Mouse (Mus musculus) neural tube, embryonic 11.5 days (tissue): Measurements from ENCODE around the gene Btf3. TPM values are rescaled to one million over a fixed set of nuclear protein-coding genes. Genes with fewer than 3 reads are reported as not detected.

Source experiments
- ATAC-seq: fragments of 200-750 bp; cut with Nextera tagmentation; 2 replicates; pipeline ENCODE4 v1.8.0; 2017; ENCODE audit warnings: moderate number of reproducible peaks, mild to moderate bottlenecking, moderate TSS enrichment, moderate library complexity; ENCODE audit not compliant: insufficient read depth, low FRiP score, low TSS enrichment
- DNase-seq: peaks from one replicate; pipeline ENCODE4 v3.0.0-alpha.2; 2015; ENCODE audit warnings: low spot score
- H3K27ac ChIP-seq: fragments of 300-500 bp; sonication (generic); 2 replicates; pipeline ENCODE4 v1.5.1; 2014; ENCODE audit warnings: low read depth, mild to moderate bottlenecking, low read length
- H3K27me3 ChIP-seq: fragments of 300-500 bp; sonication (generic); 2 replicates; pipeline ENCODE4 v1.6.1; 2014; ENCODE audit warnings: mild to moderate bottlenecking, low read length, mixed read lengths; ENCODE audit not compliant: control insufficient read depth, insufficient read depth
- H3K36me3 ChIP-seq: fragments of 300-500 bp; sonication (generic); 2 replicates; pipeline ENCODE4 v1.6.1; 2014; ENCODE audit warnings: mild to moderate bottlenecking, low read length, moderate library complexity, mixed read lengths; ENCODE audit not compliant: control insufficient read depth, insufficient read depth
- H3K4me1 ChIP-seq: fragments of 300-500 bp; sonication (generic); 2 replicates; pipeline ENCODE4 v1.6.1; 2014; ENCODE audit warnings: low read length, mixed read lengths; ENCODE audit not compliant: control insufficient read depth, insufficient read depth
- H3K4me2 ChIP-seq: fragments of 300-500 bp; sonication (generic); 2 replicates; pipeline ENCODE4 v1.6.1; 2014; ENCODE audit warnings: low read depth, mild to moderate bottlenecking, moderate library complexity
- H3K4me3 ChIP-seq: fragments of 300-500 bp; sonication (generic); 2 replicates; pipeline ENCODE4 v1.5.1; 2014; ENCODE audit warnings: low read depth, low read length
- H3K9ac ChIP-seq: fragments of 300-500 bp; sonication (generic); 2 replicates; pipeline ENCODE4 v1.6.1; 2014; ENCODE audit warnings: mild to moderate bottlenecking, low read length
- H3K9me3 ChIP-seq: fragments of 300-500 bp; sonication (generic); 2 replicates; pipeline ENCODE4 v1.6.1; 2016; ENCODE audit warnings: low read length; ENCODE audit not compliant: control insufficient read depth
- WGBS: fragments of 180-500 bp; shearing (Covaris S2); extraction: QIAGEN DNeasy Blood & Tissue Kit; methylation state at CpG from one replicate; pipeline ENCODE4 v1.1.7; 2014; 5-methylcytosine and 5-hydroxymethylcytosine counted together
- polyA plus RNA-seq: library from polyadenylated mRNA; unstranded; fragments of >200 nt; fragmentation: Nextera tagmentation; extraction: Ambion mirVana; gene quantifications from 2 replicates; pipeline ENCODE4 v1.2.1, GENCODE M21; 2014

The Btf3 gene
- polyA plus RNA-seq, 1 experiment from 2014 or later = 738 TPM

DNA sequence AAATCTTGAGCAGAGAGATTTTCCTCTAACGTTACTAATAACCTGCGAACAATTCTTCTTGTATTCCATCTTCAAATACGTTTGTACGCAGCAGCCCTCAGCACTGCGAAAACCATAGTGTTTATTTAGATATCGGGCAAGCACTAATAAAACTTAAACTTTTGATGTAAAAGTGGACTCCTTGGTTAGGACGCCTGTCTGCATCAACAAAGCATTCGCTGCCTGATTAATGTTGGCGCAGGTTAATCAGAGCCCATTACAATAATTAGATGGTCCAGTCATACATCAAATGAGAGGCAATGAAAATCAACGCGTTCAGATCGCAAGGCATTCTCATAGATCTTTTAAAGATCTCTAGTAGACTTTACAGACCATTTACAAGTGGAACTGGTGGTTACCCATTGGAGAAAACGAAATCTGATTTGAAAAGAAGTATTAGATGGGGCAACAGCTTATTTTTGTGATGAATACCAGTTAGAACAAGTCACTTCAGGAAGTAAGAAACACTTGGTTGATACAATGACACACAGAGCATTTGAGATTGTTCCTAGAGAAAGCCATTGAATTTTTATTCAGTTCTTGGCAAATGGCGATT lies 35.7 kb upstream of the Btf3 start:
- no peaks in the 10 kb centered on the region for H3K36me3 ChIP-seq
- no peak overlapping the region for H3K4me3 ChIP-seq
- H3K9me3 ChIP-seq = no peaks in the 10 kb centered on the region
- H3K4me1 ChIP-seq = peaks cover 10% of the 10 kb centered on the region
- ATAC-seq = no peak
- no peak overlapping the region for H3K9ac ChIP-seq
- H3K27me3 ChIP-seq = peaks cover 69% of the 10 kb centered on the region
- WGBS = 7% methylated on average over 14 of the region's 14 CpGs
- no peak overlapping the region for H3K27ac ChIP-seq
- peak; percentile 11 for DNase-seq
- no peak overlapping the region for H3K4me2 ChIP-seq

GRCm38 (mm10) chr13:98351527-98351926 lies 34.7 kb upstream of the Btf3 start:
- no peak for DNase-seq
- no peak overlapping the region for H3K9ac ChIP-seq
- peaks cover 63% of the 10 kb centered on the region for H3K27me3 ChIP-seq
- no peaks in the 10 kb centered on the region for H3K9me3 ChIP-seq
- 8% methylated on average over 8 of the region's 8 CpGs for WGBS
- no peak overlapping the region for H3K27ac ChIP-seq
- H3K4me1 ChIP-seq = peaks cover 10% of the 10 kb centered on the region
- no peak overlapping the region for H3K4me3 ChIP-seq
- no peak for ATAC-seq
- H3K4me2 ChIP-seq = no peak overlapping the region
- no peaks in the 10 kb centered on the region for H3K36me3 ChIP-seq

- H3K27me3 ChIP-seq = peaks cover 46% of the 10 kb centered on the region
- H3K9me3 ChIP-seq = no peaks in the 10 kb centered on the region
- WGBS = 90% methylated on average over 4 of the region's 4 CpGs
- no peak overlapping the region for H3K27ac ChIP-seq
- no peaks in the 10 kb centered on the region for H3K4me1 ChIP-seq
- no peak overlapping the region for H3K4me2 ChIP-seq
- DNase-seq (no peak), ATAC-seq (no peak)
- H3K4me3 ChIP-seq = no peak overlapping the region
- no peak overlapping the region for H3K9ac ChIP-seq
- no peaks in the 10 kb centered on the region for H3K36me3 ChIP-seq
These were observed 32.7 kb upstream of the Btf3 start for GRCm38 (mm10) chr13:98349491-98349890.

- no peak overlapping the region for H3K27ac ChIP-seq
- H3K9ac ChIP-seq = no peak overlapping the region
- no peak overlapping the region for H3K4me2 ChIP-seq
- DNase-seq (no peak), ATAC-seq (no peak)
- WGBS = 76% methylated on average over 5 of the region's 5 CpGs
- no peaks in the 10 kb centered on the region for H3K9me3 ChIP-seq
- H3K4me3 ChIP-seq = no peak overlapping the region
- no peaks in the 10 kb centered on the region for H3K4me1 ChIP-seq
- H3K27me3 ChIP-seq = no peaks in the 10 kb centered on the region
- H3K36me3 ChIP-seq = no peaks in the 10 kb centered on the region
These were observed 23.7 kb upstream of the Btf3 start for GRCm38 (mm10) chr13:98340506-98340905.

DNA sequence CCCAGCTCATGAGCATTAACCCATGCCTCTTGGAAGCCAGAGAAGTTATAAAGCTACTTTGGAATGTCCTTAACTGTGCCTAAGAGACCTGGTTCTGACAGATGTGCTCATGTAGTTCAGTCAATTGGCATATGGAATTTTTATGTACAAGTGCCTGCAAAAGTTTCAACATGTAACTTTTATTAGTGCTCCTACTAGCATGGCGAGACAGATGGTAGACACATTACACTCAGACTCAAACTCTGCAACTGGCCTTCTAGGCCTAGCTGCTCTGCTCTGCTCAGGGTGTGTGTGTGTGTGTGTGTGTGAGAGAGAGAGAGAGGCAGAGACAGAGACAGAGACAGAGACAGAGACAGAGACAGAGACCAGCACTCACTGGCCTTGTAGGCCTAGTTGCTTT lies 19.4 kb upstream of the Btf3 start:
- Histone ChIP-seq H3K4me1 (no peaks in the 10 kb centered on the region), H3K27ac (no peak overlapping the region), H3K27me3 (no peaks in the 10 kb centered on the region), H3K36me3 (no peaks in the 10 kb centered on the region), H3K4me2 (no peak overlapping the region), H3K9ac (no peak overlapping the region), H3K4me3 (no peak overlapping the region), H3K9me3 (no peaks in the 10 kb centered on the region)
- WGBS = 77% methylated on average over 1 of the region's 1 CpGs
- DNase-seq (no peak), ATAC-seq (no peak)

- no peaks in the 10 kb centered on the region for H3K4me1 ChIP-seq
- no peak overlapping the region for H3K9ac ChIP-seq
- no peaks in the 10 kb centered on the region for H3K36me3 ChIP-seq
- ATAC-seq = no peak
- H3K4me2 ChIP-seq = no peak overlapping the region
- WGBS = 57% methylated on average over 2 of the region's 2 CpGs
- H3K27me3 ChIP-seq = no peaks in the 10 kb centered on the region
- H3K4me3 ChIP-seq = no peak overlapping the region
- no peak for DNase-seq
- H3K9me3 ChIP-seq = no peaks in the 10 kb centered on the region
- no peak overlapping the region for H3K27ac ChIP-seq
These were observed 15.3 kb upstream of the Btf3 start for GRCm38 (mm10) chr13:98332106-98332505.

GRCm38 (mm10) chr13:98325034-98325433 lies 8.2 kb upstream of the Btf3 start:
- DNase-seq (no peak), ATAC-seq (no peak)
- WGBS = 70% methylated on average over 11 of the region's 11 CpGs

DNA sequence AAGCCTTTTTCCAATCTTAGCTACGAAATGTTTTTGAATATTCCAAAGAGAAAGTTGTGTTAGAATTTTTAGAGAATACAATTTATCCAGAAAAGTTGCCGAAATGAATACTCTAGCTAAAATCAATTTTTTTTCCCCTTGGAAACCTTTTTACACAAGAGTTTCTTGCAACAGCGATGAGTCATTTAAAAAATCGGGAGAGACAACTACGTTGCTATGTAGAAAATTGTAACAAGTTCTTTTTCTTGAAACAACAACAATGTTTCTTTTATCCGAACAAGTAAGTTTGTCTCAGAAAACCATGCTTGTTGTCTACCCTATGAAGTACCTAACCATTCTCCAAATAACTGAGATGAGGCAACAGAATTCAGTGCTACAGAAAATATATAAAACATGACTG lies 1.1 kb upstream of the Btf3 start:
- whole genome bisulfite sequencing = 87% methylated on average over 6 of the region's 6 CpGs
- no peaks in the 10 kb centered on the region for H3K36me3 ChIP-seq
- no peaks in the 10 kb centered on the region for H3K9me3 ChIP-seq
- H3K27ac ChIP-seq = no peak overlapping the region
- H3K27me3 ChIP-seq = no peaks in the 10 kb centered on the region
- H3K4me2 ChIP-seq = no peak overlapping the region; the same call in 1 of the 2 replicates
- no peak overlapping the region for H3K9ac ChIP-seq
- ATAC-seq (no peak), DNase-seq (no peak)
- no peak overlapping the region for H3K4me3 ChIP-seq
- peaks cover 4% of the 10 kb centered on the region; the same call in 1 of the 2 replicates for H3K4me1 ChIP-seq

More at GRCm38 (mm10) chr13:98325034-98325433, 8.2 kb upstream of the Btf3 start:
- Histone ChIP-seq H3K4me3 (no peak overlapping the region), H3K4me2 (no peak overlapping the region), H3K9ac (no peak overlapping the region), H3K9me3 (no peaks in the 10 kb centered on the region), H3K4me1 (no peaks in the 10 kb centered on the region), H3K27ac (no peak overlapping the region), H3K36me3 (no peaks in the 10 kb centered on the region), H3K27me3 (no peaks in the 10 kb centered on the region)

- DNase-seq (no peak), ATAC-seq (no peak)
- no peaks in the 10 kb centered on the region for H3K27me3 ChIP-seq
- WGBS = 3% methylated on average over 16 of the region's 16 CpGs
- peaks cover 4% of the 10 kb centered on the region; the same call in 1 of the 2 replicates for H3K4me1 ChIP-seq
- peak overlapping the region; percentile 54 for H3K4me2 ChIP-seq
- peak overlapping the region; percentile 84 for H3K27ac ChIP-seq
- no peaks in the 10 kb centered on the region for H3K9me3 ChIP-seq
- peak overlapping the region; percentile 100 for H3K4me3 ChIP-seq
- peak overlapping the region; percentile 98 for H3K9ac ChIP-seq
- peaks cover 1% of the 10 kb centered on the region; the same call in 1 of the 2 replicates for H3K36me3 ChIP-seq
These were observed 456 bp upstream of the Btf3 start for GRCm38 (mm10) chr13:98317246-98317677.
